In the genomic region with DNA sequence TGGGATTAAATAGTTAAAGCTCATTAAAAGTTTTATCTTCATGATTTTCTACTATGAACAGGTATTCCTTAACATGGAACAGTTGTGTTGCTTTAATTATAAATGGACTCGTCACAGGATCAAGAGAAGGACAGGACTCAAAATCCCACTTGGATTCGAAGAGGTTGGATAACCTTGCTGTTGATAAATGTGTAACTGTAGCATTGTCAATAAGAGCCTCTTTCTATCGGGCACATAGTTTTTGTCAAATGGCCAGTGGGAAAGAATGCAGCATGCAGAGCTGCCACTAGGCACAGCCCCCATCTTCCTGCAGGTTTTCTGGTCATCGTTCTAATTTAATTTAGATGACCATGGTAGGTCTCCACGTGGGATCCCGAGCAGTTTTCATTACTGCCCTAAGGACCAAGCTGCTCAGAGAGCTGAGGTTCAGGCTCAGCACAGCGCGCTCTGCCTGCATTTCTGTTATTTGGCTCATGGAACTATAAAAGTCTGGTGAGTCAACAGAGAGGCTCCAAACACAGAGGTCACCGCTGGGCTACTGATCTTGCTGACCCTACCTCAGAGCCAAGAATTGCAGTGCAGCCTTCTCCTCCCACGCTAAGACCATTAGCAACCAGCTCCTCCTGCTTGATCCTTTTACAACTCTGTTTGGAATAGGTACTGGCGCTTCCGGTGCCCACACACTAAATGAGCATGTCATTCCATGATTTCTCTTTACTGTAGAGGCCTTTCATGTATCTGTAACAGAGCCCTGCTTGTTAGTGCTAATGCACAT, we compare ENCODE assay signal across 8 mouse cellular contexts.
A peak's percentile ranks its signal among the peaks of the same experiment; 100 is the strongest.
DNase-seq lines count a peak whose midpoint lies in the region.

No protein-coding gene starts in this region.

- peak; percentile 42 for DNase-seq in urinary bladder, postnatal 14 days (ENCODE audit: low spot score)
- no peak for DNase-seq in urinary bladder, postnatal 10 days (ENCODE audit: low spot score)
- DNase-seq in gastrocnemius, postnatal 25 days, result peak; percentile 63
- peak; percentile 46 to 62 for DNase-seq in kidney, postnatal 36 days
- peak; percentile 53 for DNase-seq in testis, postnatal 14 days (ENCODE audit: low spot score)
- no peak for DNase-seq in frontal cortex, postnatal 10 days (ENCODE audit: low spot score in 2 of 2)
- DNase-seq in right cerebral cortex, postnatal 25 days, result no peak
- no peak for DNase-seq in frontal cortex, postnatal 36 days (ENCODE audit: low spot score in 2 of 2)

Comparison
In these comparisons a context has a peak if more than half of its experiments do, and no peak if none do; other contexts are left out.
1. DNase-seq: peak in urinary bladder, postnatal 14 days (single experiment), gastrocnemius, postnatal 25 days (single experiment), kidney, postnatal 36 days (2 of 2) and testis, postnatal 14 days (single experiment); none in urinary bladder, postnatal 10 days (single experiment), frontal cortex, postnatal 10 days (0 of 2), right cerebral cortex, postnatal 25 days (single experiment) and frontal cortex, postnatal 36 days (0 of 2).